Mouse (Mus musculus) right cerebral cortex, adult 18-20 months (tissue): Measurements from ENCODE around the gene Cnbp.

ENCODE experiments used
- DNase-seq: peaks from one replicate; pipeline ENCODE4 v3.0.0; 2022; ENCODE audit warnings: mixed read lengths

Cnbp gene

GRCm38 (mm10) chr6:87850900-87851614 is at the start of gene Cnbp:
Gene Cnbp, minus strand, starts transcription at chr6:87851106.
- peak; percentile 97 for DNase-seq

GRCm38 (mm10) chr6:87898028-87898427 is 47.1 kb upstream of the Cnbp start:
- no peak for DNase-seq

- no peak for DNase-seq
These were observed 43.0 kb upstream of the Cnbp start for GRCm38 (mm10) chr6:87893931-87894330.

- DNase-seq = peak; percentile 100
These were observed 36.8 kb upstream of the Cnbp start, which contains the start of gene Copg1 for GRCm38 (mm10) chr6:87887594-87888233. Gene Copg1, plus strand, starts transcription at chr6:87887814.

GRCm38 (mm10) chr6:87886721-87887120 is 35.8 kb upstream of the Cnbp start:
- no peak for DNase-seq

- peak; percentile 93 for DNase-seq
These were observed 31.9 kb upstream of the Cnbp start for GRCm38 (mm10) chr6:87882816-87883215.

- no peak for DNase-seq
These were observed 31.3 kb upstream of the Cnbp start for GRCm38 (mm10) chr6:87882221-87882620.

GRCm38 (mm10) chr6:87879628-87880027 is 28.7 kb upstream of the Cnbp start:
- DNase-seq = no peak

GRCm38 (mm10) chr6:87879010-87879409 is 28.1 kb upstream of the Cnbp start:
- DNase-seq = no peak

GRCm38 (mm10) chr6:87876068-87876643 is 25.2 kb upstream of the Cnbp start:
- no peak for DNase-seq

GRCm38 (mm10) chr6:87875562-87875961 is 24.7 kb upstream of the Cnbp start:
- no peak for DNase-seq

GRCm38 (mm10) chr6:87875083-87875482 is 24.2 kb upstream of the Cnbp start:
- no peak for DNase-seq

GRCm38 (mm10) chr6:87873963-87874362 is 23.1 kb upstream of the Cnbp start:
- no peak for DNase-seq

GRCm38 (mm10) chr6:87873104-87873503 is 22.2 kb upstream of the Cnbp start:
- DNase-seq = no peak

GRCm38 (mm10) chr6:87871240-87871639 is 20.3 kb upstream of the Cnbp start:
- DNase-seq = no peak

GRCm38 (mm10) chr6:87870440-87870839 is 19.5 kb upstream of the Cnbp start:
- DNase-seq = no peak

- DNase-seq = peak; percentile 65
These were observed 18.1 kb upstream of the Cnbp start for GRCm38 (mm10) chr6:87868871-87869506.

GRCm38 (mm10) chr6:87867256-87867655 is 16.4 kb upstream of the Cnbp start:
- DNase-seq = no peak

- DNase-seq = no peak
These were observed 15.3 kb upstream of the Cnbp start for GRCm38 (mm10) chr6:87866211-87866610.

- peak; percentile 63 for DNase-seq
These were observed 6.2 kb upstream of the Cnbp start for GRCm38 (mm10) chr6:87857071-87857470.

- no peak for DNase-seq
These were observed 2.5 kb upstream of the Cnbp start for GRCm38 (mm10) chr6:87853446-87853845.

- no peak for DNase-seq
These were observed 965 bp upstream of the Cnbp start for GRCm38 (mm10) chr6:87851871-87852270.

GRCm38 (mm10) chr6:87850155-87850899 is 579 bp downstream of the Cnbp start:
- peak; percentile 23 for DNase-seq
